Mouse (Mus musculus) heart, postnatal 14 days (tissue): ENCODE data around the gene Ptpn22. TPM values are rescaled to one million over a fixed set of nuclear protein-coding genes. Genes with fewer than 3 reads are reported as not detected.
"Not testable (repeated sequence)": the region's sequence is repeated elsewhere in the genome, so short reads cannot be mapped to it uniquely, and the experiment has no call there.

Source experiments
- DNase-seq, 2 experiments: peaks; one replicate each; pipeline ENCODE4 v3.0.0; 2021 to 2022
- intact Hi-C: fragments of 180-260 bp; cut with DNase I; formaldehyde crosslinking; loops from one replicate; pipeline ENCODE4 v1.15.1; 2025
- long read RNA-seq, 2 experiments: library from polyadenylated mRNA; stranded (forward); transcript quantifications; one replicate each; pipeline ENCODE4 v2.0.0; 2021
- total RNA-seq, 2 experiments: library from RNA; stranded (reverse); gene quantifications; 2 replicates each; pipeline ENCODE4 v1.2.3; 2021

Gene Ptpn22
- 1 to 10 TPM in 1 of 2 experiments, under 1 TPM in 1; 0.84 to 2.3 TPM for total RNA-seq
- long read RNA-seq, experiment 1, result 0 reads
- long read RNA-seq, experiment 2, result 0 reads

GRCm38 (mm10) chr3:103858881-103859801 is at the start of gene Ptpn22:
TSS of gene Ptpn22 (plus strand) at chr3:103859795.
- intact Hi-C loops, result no loop called here
- DNase-seq, result peak; percentile 4 to 7

- DNase-seq, result no peak
- intact Hi-C loops, result loop anchor here (1.0 to 5.0 kb wide), 3 partner anchors 18 to 78 kb away; partner anchors contain the start of gene Hipk1
These were observed 49.8 kb upstream of the Ptpn22 start for GRCm38 (mm10) chr3:103809799-103810150.

- no peak for DNase-seq
- intact Hi-C loops, result loop anchor here (5.0 kb wide), 1 partner anchor 76 kb away; no protein-coding TSS in a partner anchor
These were observed 48.6 kb upstream of the Ptpn22 start for GRCm38 (mm10) chr3:103810967-103811366.

- intact Hi-C loops, result loop anchor here (5.0 kb wide), 1 partner anchor 60 kb away; no protein-coding TSS in a partner anchor
- no peak for DNase-seq
These were observed 32.0 kb upstream of the Ptpn22 start for GRCm38 (mm10) chr3:103827548-103827947.

- intact Hi-C loops, result loop anchor here (5.0 kb wide), 1 partner anchor 58 kb away; no protein-coding TSS in a partner anchor
- no peak for DNase-seq
These were observed 30.6 kb upstream of the Ptpn22 start for GRCm38 (mm10) chr3:103829036-103829435.

GRCm38 (mm10) chr3:103830681-103831080 is 28.9 kb upstream of the Ptpn22 start:
- intact Hi-C loops, DNase-seq: not testable (repeated sequence)

GRCm38 (mm10) chr3:103831146-103831545 is 28.4 kb upstream of the Ptpn22 start:
- intact Hi-C loops, result no loop called here
- DNase-seq, result no peak

- intact Hi-C loops, result no loop called here
- no peak for DNase-seq
These were observed 27.2 kb upstream of the Ptpn22 start, which contains the start of gene Bcl2l15 for GRCm38 (mm10) chr3:103832426-103832825. TSS of gene Bcl2l15 (plus strand) at chr3:103832601.

- intact Hi-C loops, result no loop called here
- no peak for DNase-seq
These were observed 25.6 kb upstream of the Ptpn22 start for GRCm38 (mm10) chr3:103834001-103834400.

GRCm38 (mm10) chr3:103835272-103835950 is 24.2 kb upstream of the Ptpn22 start:
- intact Hi-C loops, result no loop called here
- no peak for DNase-seq

GRCm38 (mm10) chr3:103835951-103836310 is 23.7 kb upstream of the Ptpn22 start:
- intact Hi-C loops, result no loop called here
- DNase-seq, result no peak

GRCm38 (mm10) chr3:103836453-103836852 is 23.1 kb upstream of the Ptpn22 start:
- intact Hi-C loops, result no loop called here
- no peak for DNase-seq

GRCm38 (mm10) chr3:103839711-103840110 is 19.9 kb upstream of the Ptpn22 start:
- intact Hi-C loops, result no loop called here

GRCm38 (mm10) chr3:103840195-103840594 is 19.4 kb upstream of the Ptpn22 start:
- intact Hi-C loops, result not testable (repeated sequence)

More at GRCm38 (mm10) chr3:103839711-103840110, 19.9 kb upstream of the Ptpn22 start:
- DNase-seq, result no peak

GRCm38 (mm10) chr3:103840946-103841345 is 18.6 kb upstream of the Ptpn22 start:
- intact Hi-C loops, DNase-seq: not testable (repeated sequence)

More at GRCm38 (mm10) chr3:103840195-103840594, 19.4 kb upstream of the Ptpn22 start:
- DNase-seq, result not testable (repeated sequence)

- DNase-seq, result no peak
- intact Hi-C loops, result no loop called here
These were observed 8.8 kb upstream of the Ptpn22 start for GRCm38 (mm10) chr3:103850644-103851363.

GRCm38 (mm10) chr3:103851481-103851880 is 8.1 kb upstream of the Ptpn22 start:
- intact Hi-C loops, result no loop called here
- no peak for DNase-seq

- intact Hi-C loops, result loop anchor here (2.0 kb wide), 1 partner anchor 35 kb away; no protein-coding TSS in a partner anchor
- no peak for DNase-seq
These were observed 7.7 kb upstream of the Ptpn22 start for GRCm38 (mm10) chr3:103851882-103852281.

- peak; percentile 21 to 58 for DNase-seq
- intact Hi-C loops, result loop anchor here (2.0 kb wide), 1 partner anchor 34 kb away; no protein-coding TSS in a partner anchor
These were observed 6.9 kb upstream of the Ptpn22 start for GRCm38 (mm10) chr3:103852565-103853299.
